Mouse (Mus musculus): ENCODE results near the gene Cyp26b1.

DNA sequence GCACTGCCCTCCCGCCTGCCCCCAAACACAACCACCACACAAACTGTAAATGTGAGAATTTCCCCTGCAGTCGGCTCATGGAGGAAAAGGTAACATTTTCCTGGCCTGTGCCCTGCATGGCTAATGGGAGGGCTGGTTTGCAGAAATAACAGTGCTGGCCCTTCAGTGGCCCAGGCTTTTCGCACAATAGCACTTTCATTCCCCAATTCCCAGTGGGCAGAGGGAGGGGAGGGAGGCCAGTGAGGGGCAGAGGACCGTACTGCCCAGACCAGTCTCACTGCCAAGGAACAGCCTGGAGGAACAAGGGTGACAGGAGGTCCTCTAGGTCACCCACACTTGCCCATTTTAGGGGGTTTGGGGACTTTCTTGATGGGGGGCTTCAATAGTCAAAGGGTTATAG, 15.8 kb downstream of the Cyp26b1 start:
- no peak for TF ChIP-seq EP300 (optimal IDR thresholded peaks at IDR 0.05)
- no peak for TF ChIP-seq CTCF (IDR thresholded peaks at IDR 0.05; ENCODE audit: low read depth)
